Mouse (Mus musculus) hindbrain, embryonic 14.5 days (tissue): ENCODE data around the gene Spon1. TPM values are rescaled to one million over a fixed set of nuclear protein-coding genes. Genes with fewer than 3 reads are reported as not detected.

Experiments
- ATAC-seq: fragments of 200-750 bp; cut with Nextera tagmentation; 2 replicates; pipeline ENCODE4 v1.8.0; 2017; ENCODE audit warnings: moderate number of reproducible peaks, mild to moderate bottlenecking, moderate TSS enrichment, moderate library complexity; ENCODE audit not compliant: low FRiP score
- DNase-seq: peaks from one replicate; pipeline ENCODE4 v3.0.0-alpha.2; 2015; ENCODE audit warnings: low spot score
- H3K27ac ChIP-seq: fragments of 300-500 bp; sonication (generic); 2 replicates; pipeline ENCODE4 v1.5.1; 2014; ENCODE audit warnings: mild to moderate bottlenecking, moderate library complexity
- H3K27me3 ChIP-seq: fragments of 300-500 bp; sonication (generic); 2 replicates; pipeline ENCODE4 v1.6.1; 2014; ENCODE audit warnings: mild to moderate bottlenecking, low read length, mixed read lengths; ENCODE audit not compliant: control insufficient read depth, insufficient read depth
- H3K36me3 ChIP-seq: fragments of 300-500 bp; sonication (generic); replicated peaks from 2 replicates; pipeline ENCODE4 v1.6.1; 2014; ENCODE audit not compliant: control insufficient read depth, insufficient read depth
- H3K4me1 ChIP-seq: fragments of 300-500 bp; sonication (generic); replicated peaks from 2 replicates; pipeline ENCODE4 v1.6.1; 2014; ENCODE audit warnings: antibody characterized with exemption, low read length, mixed read lengths; ENCODE audit not compliant: control insufficient read depth, insufficient read depth
- H3K4me2 ChIP-seq: fragments of 300-500 bp; sonication (generic); replicated peaks from 2 replicates; pipeline ENCODE4 v1.6.1; 2014; ENCODE audit warnings: mild to moderate bottlenecking, moderate library complexity
- H3K4me3 ChIP-seq: fragments of 300-500 bp; sonication (generic); replicated peaks from 2 replicates; pipeline ENCODE4 v1.5.1; 2014; ENCODE audit warnings: mild to moderate bottlenecking, low read length
- H3K9ac ChIP-seq: fragments of 300-500 bp; sonication (generic); 2 replicates; pipeline ENCODE4 v1.6.1; 2014
- H3K9me3 ChIP-seq: fragments of 300-500 bp; sonication (generic); 2 replicates; pipeline ENCODE4 v1.6.1; 2016; ENCODE audit warnings: low read length; ENCODE audit not compliant: control insufficient read depth
- WGBS: fragments of 180-500 bp; shearing (Covaris S2); extraction: QIAGEN DNeasy Blood & Tissue Kit; methylation state at CpG from one replicate; pipeline ENCODE4 v1.1.7; 2014; 5-methylcytosine and 5-hydroxymethylcytosine counted together
- polyA plus RNA-seq: library from polyadenylated mRNA; unstranded; fragments of >200 nt; fragmentation: Nextera tagmentation; extraction: Ambion mirVana; gene quantifications from 2 replicates; pipeline ENCODE4 v1.2.1, GENCODE M21; 2014

Spon1 gene
- polyA plus RNA-seq = 84.4 and 90.5 TPM in 2 replicates

DNA sequence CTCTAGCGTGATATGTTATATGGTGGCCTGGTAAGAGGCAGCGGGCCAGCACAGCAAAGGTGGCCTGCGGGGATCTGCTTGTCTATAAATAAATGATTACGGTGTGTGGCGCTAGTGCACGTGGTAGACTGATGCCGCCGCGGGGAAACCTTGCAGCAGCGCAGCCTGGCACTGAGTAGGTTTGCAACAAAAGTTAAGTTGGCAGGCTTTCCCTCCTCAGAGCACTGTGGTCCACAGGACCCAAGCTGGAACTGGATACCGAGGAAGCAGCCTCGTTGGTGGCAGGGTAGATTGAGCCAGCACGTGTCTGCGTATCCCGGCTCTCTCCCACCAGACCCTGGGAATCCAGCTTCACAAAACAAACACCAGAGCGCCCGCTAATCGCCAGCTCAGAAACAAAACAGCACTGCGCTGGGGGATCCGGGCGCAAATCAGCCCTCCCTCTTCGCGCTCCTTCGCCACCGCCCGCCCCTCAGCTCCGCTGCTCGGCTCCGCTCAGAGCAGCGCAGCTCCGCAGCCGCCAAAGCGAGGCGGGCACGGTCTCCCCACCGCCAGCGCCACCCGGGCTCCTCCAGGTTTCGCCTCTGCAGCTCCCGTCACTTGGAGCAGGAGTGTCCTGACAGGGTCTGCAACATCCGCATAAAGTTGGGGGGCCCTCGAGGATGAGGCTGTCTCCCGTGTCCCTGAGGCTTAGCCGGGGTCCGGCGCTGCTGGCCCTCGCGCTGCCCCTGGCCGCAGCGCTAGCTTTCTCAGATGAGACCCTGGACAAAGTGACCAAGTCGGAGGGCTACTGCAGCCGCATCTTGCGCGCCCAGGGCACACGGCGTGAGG, at the start of gene Spon1:
Spon1 (plus strand) TSS at position 332 of the 831 bp plus-strand sequence.
- ATAC-seq = peak; percentile 91
- Histone ChIP-seq H3K4me1 (peaks cover 11% of the 10 kb centered on the region; the same call in 1 of the 2 replicates), H3K9ac (peak within 1 kb of the TSS; percentile 63), H3K27me3 (peaks cover 38% of the 10 kb centered on the region), H3K4me3 (peak within 1 kb of the TSS; percentile 53), H3K9me3 (peaks cover 7% of the 10 kb centered on the region; the same call in 1 of the 2 replicates), H3K36me3 (no peaks in the 10 kb centered on the region), H3K4me2 (peak within 1 kb of the TSS; percentile 97), H3K27ac (peak within 1 kb of the TSS; percentile 53)
- under 1% methylated on average over 56 of the region's 56 CpGs for WGBS
- DNase-seq = peak; percentile 78

DNA sequence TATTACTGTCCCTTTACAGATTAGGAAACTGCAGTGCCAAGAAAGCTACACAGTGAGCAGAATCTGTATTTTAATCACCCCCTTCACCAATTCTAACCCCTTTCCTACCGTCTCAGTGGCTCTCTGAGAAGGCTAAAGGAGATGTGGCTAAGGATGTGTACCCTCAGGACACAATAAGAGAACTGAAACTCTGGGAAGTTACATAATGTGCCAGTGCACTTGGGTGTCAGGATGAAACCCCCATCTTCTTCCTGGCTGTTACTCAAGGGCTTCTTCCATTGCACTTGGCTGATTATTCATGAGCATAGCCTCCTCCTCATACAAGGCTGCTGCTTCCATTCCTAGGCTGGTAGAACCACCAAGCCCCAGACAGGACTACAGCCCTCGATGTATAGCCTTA, 43.8 kb upstream of the Spon1 start:
- no peak for ATAC-seq
- Histone ChIP-seq H3K36me3 (no peaks in the 10 kb centered on the region), H3K27me3 (no peaks in the 10 kb centered on the region), H3K27ac (no peak overlapping the region), H3K4me3 (no peak overlapping the region), H3K9ac (no peak overlapping the region), H3K9me3 (no peaks in the 10 kb centered on the region), H3K4me2 (no peak overlapping the region), H3K4me1 (no peaks in the 10 kb centered on the region)
- DNase-seq = no peak
- WGBS = 89% methylated on average over 2 of the region's 2 CpGs

DNA sequence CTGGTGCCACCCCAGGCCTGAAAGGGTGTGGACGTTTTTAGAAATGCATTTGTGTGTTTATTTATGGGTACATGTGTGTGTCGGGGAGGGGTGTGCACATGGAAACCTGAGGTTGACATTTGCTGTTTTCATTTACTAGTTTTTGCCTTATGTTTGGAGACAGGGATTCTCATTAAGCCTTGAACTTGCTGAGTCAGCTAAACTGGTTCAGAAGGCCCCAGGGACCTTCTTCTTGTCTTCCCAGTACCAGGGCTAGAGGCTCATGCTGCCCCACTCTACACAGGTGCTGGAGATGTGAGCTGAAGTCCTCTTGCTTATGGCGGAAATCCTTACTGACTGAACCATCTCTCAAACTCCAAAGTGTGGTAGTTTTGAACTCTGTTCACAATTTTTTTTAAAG, 41.9 kb upstream of the Spon1 start:
- H3K27me3 ChIP-seq = no peaks in the 10 kb centered on the region
- WGBS = 89% methylated on average over 3 of the region's 3 CpGs
- DNase-seq (no peak), ATAC-seq (no peak)
- no peak overlapping the region for H3K4me3 ChIP-seq
- H3K4me2 ChIP-seq = no peak overlapping the region
- H3K4me1 ChIP-seq = no peaks in the 10 kb centered on the region
- no peak overlapping the region for H3K27ac ChIP-seq
- H3K36me3 ChIP-seq = no peaks in the 10 kb centered on the region
- no peaks in the 10 kb centered on the region for H3K9me3 ChIP-seq
- H3K9ac ChIP-seq = no peak overlapping the region

DNA sequence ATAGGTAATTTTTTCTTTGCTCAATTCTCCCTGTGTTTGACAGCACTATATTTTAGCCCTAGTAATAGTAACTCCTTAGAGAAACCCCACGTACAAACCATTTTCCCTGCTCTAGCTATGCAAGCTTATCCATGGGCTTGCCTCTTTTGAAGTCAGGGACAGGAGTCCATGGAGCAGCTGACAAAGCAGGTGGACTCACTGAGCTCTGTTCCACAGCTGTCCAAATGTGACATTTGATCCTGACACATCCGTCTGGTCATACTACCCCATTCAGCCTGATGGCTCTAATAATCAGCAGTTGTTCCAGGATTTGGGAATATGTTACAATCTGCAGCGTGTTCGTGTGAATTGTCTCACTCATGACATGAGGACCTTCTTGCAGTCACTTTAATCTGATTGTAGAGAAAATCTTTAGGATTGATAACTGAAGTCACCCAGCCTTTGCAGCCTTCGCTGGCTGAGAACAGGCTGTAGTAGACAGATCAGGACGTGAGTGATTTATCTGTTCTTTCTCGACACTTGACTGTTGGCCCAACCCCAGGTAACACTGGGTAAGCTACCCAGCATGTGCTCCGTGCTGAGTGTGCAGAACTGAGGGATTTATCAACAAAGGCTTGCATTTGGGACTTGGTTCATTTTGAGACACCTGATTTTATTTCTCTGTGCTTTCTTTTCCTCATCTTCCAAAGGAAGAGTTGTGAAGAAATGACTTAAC, 37.6 kb upstream of the Spon1 start:
- Histone ChIP-seq H3K4me2 (no peak overlapping the region), H3K36me3 (no peaks in the 10 kb centered on the region), H3K4me3 (no peak overlapping the region), H3K4me1 (no peaks in the 10 kb centered on the region; the same call in 1 of the 2 replicates), H3K9me3 (no peaks in the 10 kb centered on the region), H3K9ac (no peak overlapping the region), H3K27ac (no peak overlapping the region), H3K27me3 (no peaks in the 10 kb centered on the region)
- 68% methylated on average over 8 of the region's 8 CpGs for WGBS
- ATAC-seq (no peak), DNase-seq (no peak)

DNA sequence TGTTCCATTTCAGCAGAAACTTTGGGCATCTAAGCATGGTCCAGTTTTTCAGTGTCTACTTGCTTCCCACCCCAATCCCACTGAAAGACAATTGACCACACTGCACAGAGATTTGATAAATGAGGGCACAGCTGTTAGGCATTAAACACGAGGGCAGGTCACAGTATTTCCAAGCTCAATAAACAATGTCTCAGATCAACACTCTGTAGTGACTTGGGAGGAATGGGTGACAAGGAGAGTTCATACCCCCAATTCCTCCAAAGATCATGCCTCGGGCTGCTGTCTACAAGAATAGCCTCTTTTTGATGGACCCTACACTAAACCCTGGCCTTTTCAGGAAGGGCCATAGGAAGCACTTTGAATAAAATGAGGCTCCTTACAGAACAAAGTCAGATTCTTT, 36.9 kb upstream of the Spon1 start:
- Histone ChIP-seq H3K4me2 (no peak overlapping the region), H3K4me1 (no peaks in the 10 kb centered on the region; the same call in 1 of the 2 replicates), H3K27me3 (no peaks in the 10 kb centered on the region), H3K4me3 (no peak overlapping the region), H3K36me3 (no peaks in the 10 kb centered on the region), H3K9me3 (no peaks in the 10 kb centered on the region), H3K9ac (no peak overlapping the region), H3K27ac (no peak overlapping the region)
- DNase-seq = no peak
- no peak for ATAC-seq
- WGBS = 41% methylated on average over 2 of the region's 2 CpGs

DNA sequence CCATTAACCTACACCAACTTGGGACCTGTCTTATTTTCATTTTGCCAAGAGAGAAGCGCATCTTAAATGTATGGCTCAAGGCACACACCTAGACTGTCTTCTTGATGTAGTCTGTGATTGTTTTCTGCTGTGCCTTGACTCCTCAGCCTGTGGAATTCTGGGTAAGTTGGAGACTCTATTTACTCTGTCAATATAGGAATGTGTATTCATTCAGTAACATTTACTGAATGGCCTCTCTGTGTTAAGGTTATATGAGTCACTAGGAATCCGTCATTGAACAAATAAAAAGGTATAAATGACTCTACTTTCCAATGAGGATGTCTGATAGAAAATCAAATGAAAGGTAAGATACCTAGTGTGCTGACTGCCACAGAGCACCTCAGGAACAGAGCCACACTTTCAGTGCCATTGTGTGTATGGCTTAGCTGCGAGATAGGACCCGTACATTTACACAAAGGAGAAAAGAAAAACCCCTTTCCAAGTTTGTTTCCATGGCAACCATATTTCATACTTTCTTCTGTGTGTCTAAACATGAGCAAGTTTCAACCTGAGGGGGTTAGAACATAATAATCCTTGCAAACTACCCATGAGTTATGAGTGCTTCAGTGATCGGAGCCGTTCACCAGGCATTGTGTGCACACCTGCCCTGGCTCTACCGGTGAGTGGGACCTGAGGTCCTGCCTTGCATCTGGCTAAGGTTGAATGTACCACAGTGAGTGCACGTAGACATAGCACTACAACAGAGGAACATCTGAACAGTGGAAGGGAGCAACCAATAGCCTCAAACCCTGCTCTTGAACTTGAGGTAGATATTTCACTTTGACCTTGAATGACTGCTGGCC, 35.2 kb upstream of the Spon1 start:
- 87% methylated on average over 8 of the region's 8 CpGs for WGBS
- Histone ChIP-seq H3K9ac (no peak overlapping the region), H3K36me3 (no peaks in the 10 kb centered on the region), H3K9me3 (no peaks in the 10 kb centered on the region), H3K4me1 (no peaks in the 10 kb centered on the region; the same call in 1 of the 2 replicates), H3K27me3 (no peaks in the 10 kb centered on the region), H3K4me3 (no peak overlapping the region), H3K4me2 (no peak overlapping the region), H3K27ac (no peak overlapping the region)
- ATAC-seq = no peak
- no peak for DNase-seq

DNA sequence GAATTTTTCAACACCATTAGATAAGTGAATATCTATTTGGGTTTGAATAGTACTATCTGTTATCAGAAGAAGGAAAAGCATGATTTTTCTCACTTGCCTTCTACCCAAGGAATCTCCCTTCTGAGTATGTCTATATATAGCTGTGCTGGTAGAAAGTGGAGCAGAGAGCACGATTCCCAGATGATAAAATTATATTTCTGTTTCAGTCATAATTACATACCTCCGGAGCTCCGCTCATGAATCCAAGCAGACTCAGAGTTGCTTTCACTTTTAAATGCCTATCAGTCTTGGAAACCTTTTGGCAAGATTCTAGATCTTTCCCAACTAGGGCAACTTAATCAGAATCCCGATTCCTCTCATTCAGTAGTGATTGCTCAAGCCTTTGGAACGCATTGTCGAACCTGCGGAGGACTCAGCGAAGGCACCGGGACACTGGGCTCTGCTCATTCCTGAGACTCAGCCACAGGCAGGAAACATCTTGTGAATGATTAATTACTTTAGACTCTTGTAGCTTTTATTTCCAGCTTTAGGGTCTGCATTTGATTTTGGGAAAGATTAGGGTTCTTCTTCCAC, 27.9 kb upstream of the Spon1 start:
- H3K4me1 ChIP-seq = no peaks in the 10 kb centered on the region; the same call in 1 of the 2 replicates
- H3K36me3 ChIP-seq = no peaks in the 10 kb centered on the region
- DNase-seq (no peak), ATAC-seq (no peak)
- no peak overlapping the region for H3K9ac ChIP-seq
- no peak overlapping the region for H3K27ac ChIP-seq
- no peak overlapping the region for H3K4me3 ChIP-seq
- 86% methylated on average over 9 of the region's 9 CpGs for WGBS
- no peaks in the 10 kb centered on the region for H3K27me3 ChIP-seq
- H3K9me3 ChIP-seq = no peaks in the 10 kb centered on the region
- no peak overlapping the region for H3K4me2 ChIP-seq

DNA sequence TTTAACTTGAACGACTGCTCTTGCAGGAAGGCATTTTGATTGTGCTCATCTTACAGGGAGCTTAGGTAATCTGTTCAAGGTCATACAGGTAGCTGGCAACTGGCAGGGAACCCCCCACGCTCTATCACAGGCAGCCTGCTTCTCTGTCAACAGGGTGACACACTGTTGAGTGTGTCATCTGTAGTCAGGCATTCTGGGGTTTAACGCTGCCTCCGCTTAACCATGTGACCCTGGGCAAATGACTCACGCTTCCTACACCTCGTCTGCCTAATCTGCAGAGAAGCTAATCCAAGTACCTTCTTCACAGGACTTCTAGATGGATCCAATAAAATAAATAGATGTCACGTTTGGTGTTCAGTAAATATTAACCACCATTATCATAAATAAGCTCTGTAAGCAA, 26.6 kb upstream of the Spon1 start:
- Histone ChIP-seq H3K4me3 (no peak overlapping the region), H3K4me1 (no peaks in the 10 kb centered on the region), H3K27me3 (no peaks in the 10 kb centered on the region), H3K9ac (no peak overlapping the region), H3K27ac (no peak overlapping the region), H3K4me2 (no peak overlapping the region), H3K9me3 (no peaks in the 10 kb centered on the region), H3K36me3 (no peaks in the 10 kb centered on the region)
- no peak for ATAC-seq
- 88% methylated on average over 7 of the region's 7 CpGs for WGBS
- no peak for DNase-seq
